Mouse (Mus musculus) gastrocnemius, adult 8-10 months (tissue): ENCODE measurements around the gene Rbm15. TPM values are rescaled to one million over a fixed set of nuclear protein-coding genes. Genes with fewer than 3 reads are reported as not detected.
"Not testable (repeated sequence)": the region's sequence is repeated elsewhere in the genome, so short reads cannot be mapped to it uniquely, and the experiment has no call there.

ENCODE experiments used
- DNase-seq, 2 experiments: peaks; one replicate each; pipeline ENCODE4 v3.0.0; 2022; ENCODE audit warnings: low spot score in 2 of 2
- total RNA-seq, 4 experiments: library from RNA; stranded (reverse); gene quantifications; 2 replicates each; pipeline ENCODE4 v1.2.4; 2022

Gene Rbm15
- total RNA-seq, 4 experiments from 2014 or later = 20.8 to 25.7 (median 22.8) TPM

DNA sequence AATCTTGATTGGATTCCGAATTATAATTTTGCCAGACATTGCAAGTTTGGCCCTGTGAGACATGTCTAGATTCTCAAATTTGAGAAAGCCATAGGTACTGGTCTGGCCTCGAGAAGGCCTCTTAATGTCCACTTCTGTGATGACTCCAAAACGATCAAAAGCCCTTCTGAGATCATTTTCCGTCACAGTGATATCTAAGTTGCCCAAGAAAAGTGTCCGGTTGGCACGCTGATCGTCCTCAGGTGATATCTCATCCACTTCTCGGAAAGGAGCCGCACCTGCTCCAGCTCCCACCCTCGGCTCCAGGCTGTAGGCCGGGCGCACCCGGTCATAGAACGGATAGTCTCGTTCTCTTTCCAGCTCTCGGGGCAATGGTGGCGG is 1.7 kb downstream of the Rbm15 start:
- no peak for DNase-seq

DNA sequence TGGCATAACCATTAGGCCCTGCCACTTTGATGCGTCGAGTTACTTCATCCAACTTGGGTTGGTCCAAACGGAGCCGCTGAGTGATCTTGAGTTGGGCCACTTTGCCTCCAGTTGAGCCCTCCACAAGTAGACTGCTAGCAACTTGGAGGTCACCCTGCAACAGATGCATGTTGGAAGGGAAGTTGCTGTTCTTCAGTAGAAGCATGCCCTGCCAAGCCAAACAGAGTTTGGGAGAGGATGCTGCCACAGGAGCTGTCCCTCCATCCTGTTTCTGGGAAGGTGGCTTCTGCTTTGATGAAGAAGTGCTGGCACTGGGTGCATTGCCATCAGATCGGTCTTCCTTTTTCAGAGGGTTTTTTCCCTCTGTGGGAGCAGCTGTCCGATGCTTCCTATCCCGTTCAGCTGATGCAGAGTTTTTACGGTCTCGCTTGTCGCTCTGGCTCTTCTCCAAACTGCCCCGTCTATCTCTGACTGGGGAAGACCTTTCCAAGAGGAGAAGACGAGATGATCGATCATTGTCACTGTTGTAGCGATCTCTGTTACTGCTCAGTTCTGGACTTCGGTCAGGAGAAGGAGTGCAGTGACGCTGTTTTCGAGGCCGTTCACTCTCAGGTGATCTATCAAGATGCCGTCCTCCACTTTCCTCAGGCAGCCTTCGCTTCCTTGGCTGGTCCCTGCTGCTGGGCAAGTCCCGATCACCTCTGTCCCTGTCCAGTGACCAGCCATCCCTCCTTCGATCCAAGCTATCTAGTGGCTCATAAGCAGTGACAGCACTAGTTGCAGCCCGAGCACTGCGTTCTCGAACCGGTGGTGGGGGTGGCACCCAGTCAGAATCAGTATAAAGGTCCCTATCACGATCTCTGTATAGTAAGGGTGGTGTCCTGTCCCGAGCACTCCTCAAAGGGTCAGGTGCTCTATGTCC is 2.7 kb downstream of the Rbm15 start:
- DNase-seq = no peak

DNA sequence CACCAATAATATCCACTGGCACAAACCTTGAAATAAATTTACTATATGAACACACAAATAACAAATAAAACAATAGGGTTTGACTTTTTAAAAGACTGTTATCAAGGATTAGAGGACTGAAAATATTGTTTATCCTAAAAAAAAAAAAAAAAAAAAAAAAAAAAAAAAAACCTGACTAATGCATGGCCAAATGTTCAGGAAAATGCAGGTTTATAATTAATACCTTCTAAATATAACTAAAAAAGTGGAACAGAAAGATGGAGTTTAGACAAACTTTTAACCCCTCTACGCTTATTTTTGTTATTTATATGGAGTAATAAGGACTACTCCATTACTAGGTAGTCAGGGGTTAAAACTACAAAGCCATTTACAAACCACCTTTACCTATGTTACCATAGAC is 7.0 kb downstream of the Rbm15 start:
- DNase-seq = no peak

DNA sequence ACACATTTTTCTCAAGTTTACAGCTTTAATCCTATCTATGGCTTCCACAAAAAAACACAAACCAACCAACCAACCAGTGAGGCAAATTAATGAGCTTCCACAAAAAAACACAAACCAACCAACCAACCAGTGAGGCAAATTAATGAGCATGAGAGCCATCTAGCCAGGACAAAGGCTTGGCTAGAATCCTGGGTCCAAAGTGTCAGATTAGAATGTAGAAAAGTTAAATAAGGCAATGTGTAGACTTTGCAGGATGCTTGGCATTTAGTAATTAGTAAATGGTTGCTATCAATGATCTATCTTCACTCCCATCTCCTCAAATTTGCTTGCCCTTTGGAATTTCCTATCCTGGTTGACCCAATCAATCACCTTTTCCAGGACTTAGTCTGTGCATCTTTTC is 11.7 kb downstream of the Rbm15 start:
- no peak for DNase-seq

DNA sequence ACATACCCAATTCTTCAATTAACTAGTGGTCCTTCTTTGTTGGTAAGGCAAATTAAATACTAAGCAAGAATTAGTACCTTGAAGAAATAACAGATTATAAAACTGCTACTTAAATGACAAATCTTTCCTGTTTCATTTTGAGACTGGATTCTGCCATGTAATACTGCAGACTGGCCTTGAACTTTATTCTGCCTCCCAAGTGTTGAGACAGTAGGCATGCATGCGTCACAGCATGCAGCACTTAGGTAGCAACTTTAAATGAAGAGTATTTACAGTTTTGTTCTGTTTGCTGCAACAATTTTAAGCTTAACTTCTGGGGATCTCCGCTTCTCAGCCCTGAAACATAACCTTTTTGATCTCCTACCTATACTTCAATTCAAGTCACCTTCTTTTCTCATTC is 12.3 kb downstream of the Rbm15 start:
- DNase-seq = no peak

DNA sequence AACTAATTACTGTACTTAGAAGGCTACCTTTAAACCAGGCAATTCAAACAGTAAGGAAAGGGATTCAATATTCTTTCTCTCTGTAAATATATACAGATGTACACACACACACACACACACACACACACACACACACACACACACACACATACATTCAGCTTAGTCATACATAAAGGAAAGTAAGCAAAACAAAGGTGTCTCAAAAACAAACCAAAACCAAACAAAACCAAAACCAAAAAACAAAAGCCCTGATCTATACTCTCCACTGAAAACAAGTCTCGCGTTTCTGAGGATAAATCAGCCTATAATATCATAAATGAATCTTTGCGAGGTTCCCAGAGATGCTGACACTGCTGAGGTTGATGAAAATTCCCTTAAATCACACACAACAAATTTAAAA is 16.1 kb downstream of the Rbm15 start:
- DNase-seq = no peak

DNA sequence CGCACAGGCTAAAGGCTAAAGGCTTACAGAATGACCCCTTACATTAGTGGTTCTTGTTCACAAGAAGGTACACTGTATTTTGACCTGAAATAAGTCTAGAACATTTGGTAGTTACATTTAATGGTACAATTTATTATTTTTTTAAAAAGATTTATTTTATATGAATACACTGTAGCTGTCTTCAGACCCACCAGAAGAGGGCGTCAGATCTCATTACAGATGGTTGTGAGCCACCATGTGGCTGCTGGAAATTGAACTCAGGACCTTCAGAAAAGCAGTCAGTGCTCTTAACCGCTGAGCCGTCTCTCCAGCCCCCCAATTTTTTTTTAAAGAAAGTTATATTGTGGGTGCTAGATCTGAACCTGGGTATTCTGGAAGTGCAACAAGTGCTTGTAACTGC is 36.6 kb downstream of the Rbm15 start:
- not testable (repeated sequence) for DNase-seq

DNA sequence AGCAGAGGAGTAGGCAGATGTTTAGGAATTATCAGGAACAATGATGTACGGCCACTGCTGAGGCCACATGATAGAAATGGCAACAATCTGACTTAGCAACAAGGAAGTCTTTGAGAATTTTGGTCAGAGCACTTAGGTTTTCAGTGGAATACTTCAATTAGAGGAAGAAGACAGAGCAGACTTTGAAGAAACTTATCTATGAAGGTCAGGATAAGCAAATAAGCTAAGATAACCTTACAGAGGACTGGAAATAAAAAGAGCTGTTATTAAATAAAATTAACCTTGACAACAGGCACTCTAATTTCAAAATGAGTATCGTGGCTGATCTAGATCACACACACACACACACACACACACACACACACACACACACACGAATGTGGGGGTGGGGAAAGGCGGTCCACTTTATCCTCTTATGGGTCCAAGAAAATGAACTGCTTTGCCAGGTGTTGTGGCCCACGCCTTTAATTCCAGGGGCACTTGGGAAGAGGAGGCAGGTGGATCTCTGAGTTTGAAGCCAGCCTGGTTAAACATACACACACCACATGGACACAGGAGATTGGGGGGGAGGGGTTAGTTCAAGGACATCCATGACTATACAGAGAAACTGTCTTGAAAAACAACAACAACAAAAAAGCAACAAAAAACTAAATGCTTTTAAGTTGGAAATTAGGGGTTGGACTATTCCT is 37.7 kb downstream of the Rbm15 start:
- DNase-seq = no peak

DNA sequence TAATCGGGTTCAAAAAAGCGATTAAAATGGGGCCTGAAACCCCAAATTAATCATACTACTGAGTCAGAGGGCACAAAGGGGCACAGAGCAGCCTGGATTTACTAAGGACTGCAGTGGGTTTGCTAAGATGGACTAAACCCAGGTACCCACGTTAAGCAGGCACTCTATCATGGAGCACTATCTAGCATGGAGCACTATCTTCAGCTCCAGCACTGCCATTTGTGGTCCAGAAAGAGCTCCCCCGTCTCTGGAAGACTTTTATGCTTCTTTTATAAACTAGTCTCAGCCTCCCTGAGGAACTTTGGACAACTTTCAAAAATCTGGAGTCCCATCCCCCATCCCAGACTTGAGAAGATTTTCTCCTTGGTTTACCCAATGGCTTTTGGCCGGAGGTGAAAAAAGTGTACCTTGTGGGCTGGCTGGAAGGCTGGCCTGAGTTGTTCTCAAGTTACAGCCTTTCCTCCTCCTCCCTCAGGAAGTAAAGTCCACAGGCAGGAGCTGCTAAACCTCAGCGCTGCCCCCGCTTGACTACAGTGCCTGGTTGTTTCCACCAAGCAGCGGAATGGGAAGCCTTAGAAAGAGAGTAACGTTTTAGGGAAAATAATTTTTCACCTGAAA is 42.6 kb downstream of the Rbm15 start, which contains the start of gene Slc16a4:
Gene Slc16a4 (plus strand): TSS at position 467 of the 618 bp plus-strand sequence.
- DNase-seq = no peak

DNA sequence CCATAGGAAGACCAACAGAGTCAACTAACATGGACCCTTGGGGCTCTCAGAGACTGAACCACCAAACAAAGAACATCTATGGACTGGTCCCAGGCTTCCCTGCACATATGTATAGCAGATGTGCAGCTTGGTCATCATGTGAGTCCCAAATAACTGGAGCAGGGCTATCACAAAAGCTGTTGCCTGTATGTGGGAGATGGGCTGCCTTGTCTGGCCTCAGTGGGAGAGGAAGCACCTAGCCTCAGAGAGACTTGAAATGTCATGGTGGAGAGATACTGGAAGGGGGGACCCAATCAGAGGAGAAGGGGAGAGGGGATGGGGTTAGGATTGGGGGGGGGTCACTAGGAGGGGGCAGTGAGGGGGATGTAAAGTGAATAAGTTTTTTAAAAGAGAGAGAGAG is 46.1 kb downstream of the Rbm15 start:
- no peak for DNase-seq

DNA sequence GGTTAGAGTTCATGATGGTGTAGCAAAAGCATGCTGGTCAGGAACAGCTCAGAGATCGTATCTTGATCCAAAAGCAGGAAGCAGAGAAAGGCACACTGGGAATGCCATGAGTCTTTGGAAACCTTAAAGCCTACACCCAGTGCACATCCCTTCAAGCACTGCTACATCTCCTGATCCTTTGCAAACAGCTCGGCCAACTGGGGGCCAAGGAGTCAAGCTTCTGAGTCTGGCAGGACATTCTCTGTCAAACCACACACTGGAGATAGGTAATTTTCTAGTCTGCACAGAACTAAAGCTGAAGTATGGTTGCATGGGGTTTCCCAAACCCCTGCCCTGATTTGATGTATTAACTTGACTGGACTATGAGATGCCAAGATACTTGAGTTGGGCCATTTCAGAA is 47.4 kb downstream of the Rbm15 start:
- no peak for DNase-seq

DNA sequence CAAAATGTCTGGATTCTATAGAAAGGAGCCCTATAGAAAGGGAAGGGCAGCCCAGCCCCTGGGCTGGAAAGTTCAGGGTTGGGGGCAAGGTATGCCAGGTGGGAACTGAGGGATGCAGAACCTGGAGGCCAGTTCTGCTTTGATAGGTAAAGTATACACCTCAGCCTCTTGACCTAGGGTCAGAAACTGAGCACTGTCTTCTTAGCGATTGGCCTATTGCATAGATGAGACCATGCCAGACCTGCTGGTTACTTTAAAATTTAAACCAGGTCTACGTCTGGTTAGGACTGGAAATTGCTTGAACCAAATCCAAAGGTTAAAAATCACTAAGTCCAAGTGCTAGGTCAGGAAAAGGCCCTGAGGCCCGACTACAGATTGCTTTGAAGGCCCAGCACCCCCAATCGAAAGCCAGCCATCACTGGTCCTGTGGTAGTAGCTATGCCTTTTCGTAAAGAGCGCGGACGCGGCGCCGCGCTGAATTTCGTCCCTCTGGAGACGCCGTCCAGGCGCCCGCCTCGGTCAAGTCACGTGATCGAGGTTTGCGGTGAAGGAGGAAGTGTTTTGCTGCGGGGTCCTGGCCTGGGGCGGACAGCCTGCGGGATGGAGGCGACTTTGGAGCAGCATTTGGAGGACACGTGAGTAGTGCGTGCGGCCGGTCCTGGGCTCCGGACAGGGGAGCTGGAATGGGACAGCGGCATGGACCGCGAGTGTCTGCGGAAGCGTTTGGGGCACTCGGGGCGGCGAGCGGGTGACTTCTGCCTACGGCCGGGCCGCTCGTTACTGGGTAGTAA is 54.8 kb downstream of the Rbm15 start, which contains the start of gene Lamtor5:
Gene Lamtor5 (plus strand): TSS at position 380 of the 791 bp plus-strand sequence.
- DNase-seq = peak; percentile 75 to 79

DNA sequence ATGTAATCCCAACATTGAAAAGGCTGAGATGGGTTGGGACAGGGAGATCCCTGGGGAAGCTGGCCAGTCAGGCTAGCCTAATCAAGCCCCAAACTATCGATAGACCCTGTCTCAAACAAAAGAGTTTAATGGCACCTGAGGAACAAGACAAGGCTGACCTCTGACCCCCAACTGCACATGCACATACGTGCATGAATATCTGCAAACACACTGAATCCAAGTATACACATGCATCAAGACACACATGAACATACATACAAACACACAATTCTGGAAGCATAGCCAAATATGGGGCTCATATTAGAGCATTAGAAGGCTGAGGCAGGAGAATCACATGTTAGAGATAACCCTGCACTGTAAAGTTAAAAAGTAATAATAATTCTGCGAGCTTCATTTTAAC is 56.8 kb downstream of the Rbm15 start:
- DNase-seq = no peak

DNA sequence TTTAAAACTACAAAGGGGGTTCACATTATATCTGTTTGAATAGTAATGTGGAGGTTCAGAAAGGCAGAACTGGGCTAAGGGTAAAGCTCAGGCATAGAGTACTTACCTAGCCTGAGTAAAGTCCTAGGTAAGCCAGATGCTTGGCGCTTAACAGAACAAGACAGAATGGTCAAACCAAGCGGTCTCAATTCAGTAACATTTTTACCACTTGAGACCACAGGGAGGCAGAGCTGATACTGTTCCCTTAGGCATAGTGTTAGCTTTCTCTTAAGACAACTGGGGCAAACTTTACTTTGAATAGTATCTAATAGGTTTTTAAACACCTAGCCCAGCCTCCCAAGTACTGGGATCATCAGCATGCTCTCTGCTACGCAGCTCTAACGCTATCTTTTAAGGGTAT is 57.5 kb downstream of the Rbm15 start:
- no peak for DNase-seq

Other genes with a start within 250 kb of the Rbm15 start
- 1 to 10 TPM in 2 of 4 experiments, under 1 TPM in 2; 0.82 to 1.5 (median 1.1) TPM for gene Kcna2, start 232.5 kb downstream of the Rbm15 start, total RNA-seq
- gene Kcna10, start 150.6 kb downstream of the Rbm15 start, total RNA-seq = not detected
- not detected for gene Cym, start 111.9 kb downstream of the Rbm15 start, total RNA-seq
- not detected for gene A630076J17Rik, start 103.1 kb downstream of the Rbm15 start, total RNA-seq
- not detected for gene Prok1, start 94.0 kb downstream of the Rbm15 start, total RNA-seq
- gene Lamtor5, start 54.8 kb downstream of the Rbm15 start, total RNA-seq = 10 to 100 TPM; 53.4 to 72.8 (median 63.4) TPM
- gene Slc16a4, start 42.4 kb downstream of the Rbm15 start, total RNA-seq = under 1 TPM in 2 of 4 experiments, not detected in 2; 0.19 to 0.31 TPM
- 10 to 100 TPM; 42.7 to 61.6 (median 50.2) TPM for gene Kcnc4, start 125.9 kb upstream of the Rbm15 start, total RNA-seq
- gene Slc6a17, start 184.3 kb upstream of the Rbm15 start, total RNA-seq = 1 to 10 TPM in 1 of 4 experiments, under 1 TPM in 3; 0.65 to 1.2 (median 0.80) TPM
- not detected for gene Ubl4b, start 221.4 kb upstream of the Rbm15 start, total RNA-seq